Mouse (Mus musculus): ENCODE data around the gene Slc6a12.

DNA sequence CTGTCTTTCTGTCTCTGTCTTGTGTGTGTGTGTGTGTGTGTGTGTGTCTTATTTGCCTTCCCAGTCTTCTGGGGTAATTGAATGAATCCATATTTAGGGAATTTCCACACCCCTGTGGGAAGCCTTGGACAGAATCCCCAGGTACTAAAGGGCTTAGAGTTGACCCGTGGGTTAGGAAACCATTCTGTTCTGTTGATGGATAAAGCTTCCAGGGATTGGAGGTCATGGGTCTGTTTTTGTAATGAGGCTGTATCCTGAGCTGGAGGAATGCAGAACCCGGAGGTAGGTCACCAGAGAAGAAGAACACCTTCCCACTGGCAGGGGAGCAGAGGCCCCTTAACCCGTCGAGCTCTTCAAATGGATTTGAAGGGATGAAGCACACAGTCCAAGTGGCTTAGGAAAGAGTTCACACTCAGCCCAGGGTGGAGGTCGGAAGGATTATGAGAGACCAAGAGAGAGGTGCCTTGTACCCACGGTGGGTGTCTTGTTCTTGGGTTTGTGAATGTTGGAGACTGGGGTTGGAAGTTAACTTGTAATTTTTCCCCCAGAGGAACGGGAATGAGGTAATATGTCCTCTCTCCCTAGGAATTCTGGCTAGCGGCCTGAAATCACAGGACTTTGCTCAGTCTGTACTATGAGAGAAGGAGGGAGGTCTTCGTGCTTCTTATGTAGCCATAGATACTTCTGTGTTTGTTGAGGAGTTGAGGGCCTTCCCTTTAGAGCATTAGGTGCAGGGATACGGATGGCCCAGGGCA lies 39.2 kb upstream of the Slc6a12 start:
- no peak for TF ChIP-seq CTCF (IDR thresholded peaks at IDR 0.05 in 2 of 3, conservative IDR thresholded peaks at IDR 0.05 in 1 of 3; ENCODE audit: control insufficient read depth in 1 of 3, insufficient read depth in 1 of 3, low read depth in 2 of 3, low read length in 3 of 3, poor library complexity in 1 of 3, severe bottlenecking in 1 of 3)
- TF ChIP-seq EP300 (IDR thresholded peaks at IDR 0.05; ENCODE audit: low read depth in 1 of 2, low read length in 2 of 2) = no peak
- TF ChIP-seq MAX (IDR thresholded peaks at IDR 0.05; ENCODE audit: low read length) = no peak
- TF ChIP-seq SIN3A (IDR thresholded peaks at IDR 0.05; ENCODE audit: low read length) = no peak
- no peak for TF ChIP-seq MEF2A (IDR thresholded peaks at IDR 0.05; ENCODE audit: extremely low read depth, insufficient replicate concordance, low read depth, low read length, poor library complexity, severe bottlenecking)
- no peak for TF ChIP-seq POLR2A (IDR thresholded peaks at IDR 0.05; ENCODE audit: control insufficient read depth in 1 of 2, insufficient read depth in 1 of 2, low read depth in 1 of 2, low read length in 2 of 2, poor library complexity in 1 of 2)
- TF ChIP-seq JUND (IDR thresholded peaks at IDR 0.05; ENCODE audit: low read depth, low read length) = no peak
- no peak for TF ChIP-seq TCF12 (IDR thresholded peaks at IDR 0.05; ENCODE audit: low read depth, low read length)
- no peak for TF ChIP-seq MAZ (IDR thresholded peaks at IDR 0.05; ENCODE audit: low read depth, low read length)
- TF ChIP-seq MXI1 (IDR thresholded peaks at IDR 0.05; ENCODE audit: low read depth, low read length) = no peak
- TF ChIP-seq CHD2 (IDR thresholded peaks at IDR 0.05; ENCODE audit: low read length) = no peak
- no peak for TF ChIP-seq POLR2AphosphoS5 (IDR thresholded peaks at IDR 0.05; ENCODE audit: borderline replicate concordance, low read depth, low read length)
